Mouse (Mus musculus) ovary, postnatal 14 days (tissue): ENCODE data around the gene Eya4.

Experiments used
- DNase-seq: peaks from one replicate; pipeline ENCODE4 v3.0.0; 2022; ENCODE audit warnings: low spot score

The Eya4 gene

GRCm38 (mm10) chr10:23230863-23231262, 119.7 kb downstream of the Eya4 start:
- DNase-seq = no peak

GRCm38 (mm10) chr10:23223336-23223735, 127.2 kb downstream of the Eya4 start:
- DNase-seq = no peak

GRCm38 (mm10) chr10:23220432-23220831, 130.2 kb downstream of the Eya4 start:
- no peak for DNase-seq

GRCm38 (mm10) chr10:23216815-23217214, 133.8 kb downstream of the Eya4 start:
- DNase-seq = no peak

DNA sequence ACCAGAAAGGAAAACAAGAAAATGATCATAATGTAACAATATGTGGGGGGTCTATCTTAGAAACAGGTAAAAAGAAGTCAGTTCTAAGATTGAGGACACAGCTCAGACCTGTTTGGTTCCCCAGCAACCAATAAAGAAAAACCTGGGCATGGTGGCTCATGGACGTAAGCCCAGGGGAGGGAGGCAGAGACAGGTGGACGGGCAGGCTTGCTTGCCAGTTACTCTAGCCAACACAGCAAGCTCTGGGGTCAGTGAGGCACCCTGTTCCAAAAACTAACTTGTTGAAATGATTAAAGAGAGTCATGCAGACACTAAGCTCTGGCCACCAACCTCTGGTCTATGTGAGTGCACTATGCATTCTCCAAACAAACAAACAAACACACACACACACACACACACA, 139.2 kb downstream of the Eya4 start:
- no peak for DNase-seq

- no peak for DNase-seq
These were observed 146.7 kb downstream of the Eya4 start for GRCm38 (mm10) chr10:23203885-23204284.

- DNase-seq = no peak
These were observed 147.3 kb downstream of the Eya4 start for GRCm38 (mm10) chr10:23203144-23203838.

DNA sequence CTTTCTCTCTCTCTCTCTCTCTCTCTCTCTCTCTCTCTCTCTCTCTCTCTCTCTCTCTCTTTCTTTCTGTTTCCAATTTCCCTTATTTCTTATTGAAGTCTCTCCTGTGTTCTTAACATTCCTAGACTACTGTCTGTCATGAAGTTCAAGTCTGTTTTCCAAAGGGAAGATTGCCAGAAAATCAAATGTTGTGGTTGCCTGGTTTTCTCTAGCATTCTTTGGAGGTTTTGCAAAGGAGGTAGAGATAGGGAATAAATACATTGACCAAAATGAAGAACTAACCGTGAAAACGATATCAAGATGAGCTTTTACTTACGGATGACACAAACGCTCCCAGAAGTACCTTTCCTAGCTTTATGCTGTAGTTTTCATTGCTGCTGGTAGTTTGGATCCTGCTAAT, 148.0 kb downstream of the Eya4 start:
- no peak for DNase-seq

DNA sequence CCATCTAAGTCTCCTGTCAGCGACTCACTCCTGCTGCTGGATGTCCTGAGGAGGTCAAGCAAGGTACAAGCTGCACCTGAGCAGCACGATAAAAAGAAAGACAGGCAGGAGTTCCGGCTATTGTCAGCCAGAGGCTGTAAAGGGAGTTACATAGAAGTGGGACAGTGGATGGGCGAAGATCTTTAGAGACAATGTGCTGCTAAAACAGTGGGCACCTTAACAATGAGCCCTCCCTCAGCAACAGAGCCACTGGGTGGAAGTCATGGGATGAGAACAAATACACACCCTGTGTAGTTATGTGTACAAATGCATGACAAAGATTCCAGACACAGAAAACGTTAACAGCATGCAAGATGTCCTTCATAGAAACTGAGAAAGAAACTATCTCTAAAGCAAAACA, 152.3 kb downstream of the Eya4 start:
- no peak for DNase-seq

GRCm38 (mm10) chr10:23196336-23196735, 154.2 kb downstream of the Eya4 start:
- DNase-seq = no peak

GRCm38 (mm10) chr10:23195337-23195736, 155.2 kb downstream of the Eya4 start:
- no peak for DNase-seq

GRCm38 (mm10) chr10:23189836-23190235, 160.8 kb downstream of the Eya4 start:
- no peak for DNase-seq

GRCm38 (mm10) chr10:23185391-23185790, 165.2 kb downstream of the Eya4 start:
- no peak for DNase-seq

GRCm38 (mm10) chr10:23181572-23182493, 168.8 kb downstream of the Eya4 start:
- DNase-seq = no peak

GRCm38 (mm10) chr10:23179285-23179684, 171.3 kb downstream of the Eya4 start:
- DNase-seq = no peak

GRCm38 (mm10) chr10:23177347-23178046, 173.1 kb downstream of the Eya4 start:
- no peak for DNase-seq

DNA sequence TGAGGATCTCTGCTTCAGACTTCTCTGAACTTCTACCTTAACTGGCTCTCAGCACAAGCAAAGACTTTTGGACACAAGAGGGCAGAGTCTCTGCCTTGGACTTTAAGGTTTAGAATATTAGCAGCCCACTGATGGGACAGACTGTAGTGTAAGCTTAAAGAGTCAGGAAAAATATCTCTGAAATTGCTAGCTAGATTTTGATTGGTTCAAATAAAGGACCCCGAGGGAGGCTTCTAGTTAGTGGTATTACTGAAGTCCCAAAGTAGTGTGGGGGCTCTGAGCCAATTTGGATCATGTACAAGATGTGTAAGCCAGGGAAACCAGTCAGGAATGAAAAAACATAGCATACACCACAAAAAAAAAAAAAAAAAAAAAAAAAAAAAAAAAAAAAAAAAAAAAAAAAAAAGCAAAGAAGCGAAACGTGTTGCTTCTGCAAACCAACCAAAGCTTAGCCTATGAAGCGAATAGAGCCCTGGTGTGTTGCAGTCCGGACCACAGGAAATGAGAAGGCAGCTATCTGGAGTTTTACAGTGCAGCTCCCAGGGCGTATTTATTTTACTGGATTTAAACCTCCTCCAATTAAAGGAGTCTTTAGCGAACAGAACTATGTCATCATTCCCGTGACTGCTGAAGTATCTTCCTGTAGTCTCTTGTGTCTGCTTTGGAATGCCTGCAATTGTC, 173.8 kb downstream of the Eya4 start:
- no peak for DNase-seq

DNA sequence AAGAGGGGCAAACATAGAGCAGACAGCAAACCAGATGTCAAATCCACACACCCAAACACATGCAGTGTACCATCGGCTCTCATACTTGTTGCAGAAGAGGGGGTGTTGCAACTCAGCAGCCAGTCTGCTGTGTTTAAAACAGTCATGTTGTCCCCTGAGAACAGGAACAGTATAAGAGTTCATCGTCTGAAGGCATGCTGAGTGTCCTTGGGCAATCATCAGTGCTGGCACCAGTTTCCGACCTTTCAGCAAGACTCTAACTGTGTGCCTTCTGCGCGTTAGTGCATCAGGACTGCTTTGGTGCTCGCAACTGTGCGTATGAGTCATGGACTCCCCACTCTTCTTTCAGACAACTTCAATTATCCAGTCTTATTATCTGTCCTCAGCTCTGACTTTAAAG, 179.0 kb downstream of the Eya4 start:
- no peak for DNase-seq

GRCm38 (mm10) chr10:23165089-23165642, 185.4 kb downstream of the Eya4 start:
- no peak for DNase-seq

GRCm38 (mm10) chr10:23159844-23160243, 190.7 kb downstream of the Eya4 start:
- no peak for DNase-seq

GRCm38 (mm10) chr10:23159138-23159537, 191.4 kb downstream of the Eya4 start:
- DNase-seq = no peak
